Mouse (Mus musculus) WW6 (cell line): Measurements from ENCODE around the gene Fkbp3.

ENCODE experiments used
- DNase-seq: peaks from one replicate; pipeline ENCODE4 v3.0.0-alpha.2; 2013; ENCODE audit warnings: low read depth, low spot score

Fkbp3 gene

DNA sequence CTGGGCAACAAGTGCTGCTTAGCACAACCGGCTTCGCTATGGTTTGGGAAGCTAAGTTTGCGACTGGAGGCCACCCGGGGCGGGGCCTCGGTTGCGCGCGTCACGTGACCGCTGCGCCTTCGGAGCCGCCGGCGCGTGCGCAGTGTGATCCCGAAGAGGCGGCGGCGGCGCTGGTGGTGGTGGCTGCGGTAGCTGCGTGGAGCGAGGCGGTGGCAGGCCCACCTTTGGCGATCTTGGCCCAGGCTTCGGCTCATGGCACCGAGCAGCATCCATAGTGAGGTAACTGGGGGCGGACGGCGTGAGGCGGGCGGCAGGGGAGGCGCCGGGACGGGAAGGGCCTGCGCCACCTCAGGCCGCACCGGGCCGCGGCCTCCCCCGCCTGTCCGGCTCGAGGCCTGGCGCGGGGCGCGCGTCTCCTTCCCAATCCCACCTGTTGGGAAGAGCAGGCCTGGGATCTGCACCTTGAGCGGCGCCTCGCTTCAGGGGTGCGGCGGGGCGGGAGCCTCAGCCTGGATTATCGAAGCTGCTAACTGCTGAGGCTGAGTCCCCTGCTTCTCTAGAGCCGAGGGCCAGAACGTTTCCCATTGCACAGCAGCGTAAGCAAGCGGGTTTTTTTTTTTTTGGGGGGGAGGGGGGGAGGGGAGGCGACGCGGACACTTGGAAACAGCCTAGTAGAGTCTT lies 37.5 kb downstream of the Fkbp3 start, which contains the start of gene Prpf39:
Gene Prpf39, plus strand, starts transcription at position 144 of the 681 bp plus-strand sequence.
- peak; percentile 67 for DNase-seq

DNA sequence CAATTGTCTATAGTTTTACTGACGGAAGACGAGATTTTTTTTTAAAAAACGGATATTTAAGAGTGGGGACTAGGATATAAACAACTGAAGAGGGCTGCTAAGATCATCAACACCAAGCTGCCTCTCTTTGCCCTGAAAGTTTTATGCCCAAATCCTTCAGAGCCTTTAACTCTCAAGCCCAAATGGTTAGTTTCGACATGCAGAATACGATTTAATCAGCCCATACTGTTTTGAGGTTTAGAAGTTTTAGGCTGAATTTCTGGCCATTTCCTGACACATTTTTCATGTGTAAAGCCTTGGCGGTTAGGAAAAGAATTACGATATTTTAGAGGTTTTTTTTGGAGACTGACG lies 38.0 kb downstream of the Fkbp3 start:
- no peak for DNase-seq

DNA sequence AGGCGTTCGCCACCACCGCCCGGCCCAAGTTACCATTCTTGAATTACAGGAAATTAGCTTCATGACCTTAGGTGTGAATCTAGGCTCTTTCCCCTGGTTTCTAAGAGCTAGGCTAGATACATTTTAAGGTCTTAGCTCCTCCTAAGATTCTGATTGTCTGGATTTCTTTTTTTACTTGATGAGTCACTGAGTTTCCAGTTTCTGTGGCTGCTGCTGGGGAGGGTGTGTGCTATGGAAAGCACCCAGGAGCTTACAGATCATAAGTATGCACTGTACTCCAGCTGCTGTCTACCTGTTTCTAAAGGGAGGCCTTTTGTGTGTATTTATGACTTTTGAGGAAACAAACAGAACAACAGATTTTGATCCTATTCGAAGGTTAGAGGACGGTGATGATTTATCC lies 51.0 kb downstream of the Fkbp3 start:
- DNase-seq: no peak
